In genomic region chr7:50094461-50094860, GRCm38 (mm10) we compare ENCODE assay signal across 33 mouse cellular contexts.
DNase-seq lines count a peak whose midpoint lies in the region; ATAC-seq and TF ChIP-seq lines count a peak whose summit lies in the region.
"Had no signal": no experiment of that assay in that cellular context is flagged by ENCODE, and none has a peak within 500 bp of the region (broad histone marks: within the 10 kb centered on the region; RNA-seq: fewer than 3 reads in every experiment).

No protein-coding gene starts in this region.

- ATAC-seq in forebrain, postnatal 0 days: no peak
- ATAC-seq in forebrain, embryonic 16.5 days: no peak
- ATAC-seq: activated CD4-positive, CD25-positive, alpha-beta regulatory T cell, adult 4 months; forebrain, embryonic 13.5 days; hindbrain, postnatal 0 days; intestine, embryonic 16.5 days; midbrain, embryonic 15.5 days had no signal

- 66% methylated on average over 5 of the region's 5 CpGs for WGBS in forebrain, postnatal 0 days
- WGBS in forebrain, embryonic 16.5 days: 79% methylated on average over 5 of the region's 5 CpGs

- no peaks in the 10 kb centered on the region for H3K27me3 ChIP-seq in forebrain, postnatal 0 days (ENCODE audit: insufficient read depth, low read length)
- H3K27me3 ChIP-seq in forebrain, embryonic 16.5 days (replicated peaks; ENCODE audit: control insufficient read depth, insufficient read depth, low read length): no peaks in the 10 kb centered on the region
- H3K27me3 ChIP-seq: CH12.LX; forebrain, embryonic 13.5 days; heart, embryonic 15.5 days; hindbrain, embryonic 12.5 days; limb, embryonic 13.5 days; lung, embryonic 15.5 days; midbrain, embryonic 15.5 days; neural tube, embryonic 15.5 days; stomach, embryonic 15.5 days had no signal

- no peak overlapping the region for H3K4me2 ChIP-seq in forebrain, postnatal 0 days (ENCODE audit: low read depth)
- no peak overlapping the region for H3K4me2 ChIP-seq in forebrain, embryonic 16.5 days (ENCODE audit: low read length)
- H3K4me2 ChIP-seq: forebrain, embryonic 13.5 days; heart, embryonic 15.5 days; hindbrain, embryonic 12.5 days; limb, embryonic 13.5 days; liver, embryonic 11.5 days; lung, embryonic 15.5 days; midbrain, embryonic 15.5 days; neural tube, embryonic 15.5 days; stomach, embryonic 15.5 days had no signal

- no peak overlapping the region for H3K9ac ChIP-seq in forebrain, postnatal 0 days
- H3K9ac ChIP-seq in forebrain, embryonic 16.5 days (replicated peaks; ENCODE audit: low read depth, low read length): no peak overlapping the region
- H3K9ac ChIP-seq: forebrain, embryonic 13.5 days; heart, embryonic 15.5 days; hindbrain, embryonic 12.5 days; limb, embryonic 13.5 days; lung, embryonic 15.5 days; midbrain, embryonic 15.5 days; neural tube, embryonic 15.5 days; stomach, embryonic 15.5 days had no signal

- H3K36me3 ChIP-seq in forebrain, postnatal 0 days (ENCODE audit: insufficient read depth): no peaks in the 10 kb centered on the region
- no peaks in the 10 kb centered on the region for H3K36me3 ChIP-seq in forebrain, embryonic 16.5 days (ENCODE audit: control insufficient read depth, insufficient read depth)
- H3K36me3 ChIP-seq: heart, embryonic 10.5 days; heart, embryonic 15.5 days; hindbrain, embryonic 12.5 days; limb, embryonic 13.5 days; lung, embryonic 15.5 days; midbrain, embryonic 10.5 days; midbrain, embryonic 15.5 days; neural tube, embryonic 15.5 days; stomach, embryonic 15.5 days had no signal

- TF ChIP-seq CTCF in forebrain, postnatal 0 days (IDR thresholded peaks at IDR 0.05; ENCODE audit: low read depth): no peak

- H3K4me1 ChIP-seq in forebrain, postnatal 0 days (ENCODE audit: insufficient read depth): no peaks in the 10 kb centered on the region
- no peaks in the 10 kb centered on the region for H3K4me1 ChIP-seq in forebrain, embryonic 16.5 days (replicated peaks; ENCODE audit: control insufficient read depth, insufficient read depth, low read length)
- H3K4me1 ChIP-seq: forebrain, embryonic 13.5 days; heart, embryonic 10.5 days; heart, embryonic 15.5 days; hindbrain, embryonic 12.5 days; limb, embryonic 13.5 days; lung, embryonic 15.5 days; midbrain, embryonic 10.5 days; midbrain, embryonic 15.5 days; neural tube, embryonic 15.5 days; stomach, embryonic 15.5 days had no signal

- H3K9me3 ChIP-seq in forebrain, postnatal 0 days (ENCODE audit: low read length): no peaks in the 10 kb centered on the region
- no peaks in the 10 kb centered on the region for H3K9me3 ChIP-seq in forebrain, embryonic 16.5 days (ENCODE audit: control insufficient read depth, low read length)
- H3K9me3 ChIP-seq: forebrain, embryonic 13.5 days; heart, embryonic 10.5 days; heart, embryonic 15.5 days; hindbrain, embryonic 12.5 days; limb, embryonic 13.5 days; lung, embryonic 15.5 days; midbrain, embryonic 10.5 days; midbrain, embryonic 15.5 days; neural tube, embryonic 15.5 days; stomach, embryonic 15.5 days had no signal

- H3K27ac ChIP-seq in forebrain, postnatal 0 days (ENCODE audit: low read depth, low read length): no peak overlapping the region
- no peak overlapping the region for H3K27ac ChIP-seq in forebrain, embryonic 16.5 days (ENCODE audit: low read length)
- H3K27ac ChIP-seq: forebrain, embryonic 13.5 days; heart, embryonic 10.5 days; heart, embryonic 15.5 days; hindbrain, embryonic 12.5 days; hindbrain, postnatal 0 days; kidney, postnatal 0 days; limb, embryonic 13.5 days; lung, embryonic 15.5 days; midbrain, embryonic 10.5 days; midbrain, embryonic 15.5 days; neural tube, embryonic 15.5 days; stomach, embryonic 15.5 days had no signal

- H3K4me3 ChIP-seq in forebrain, postnatal 0 days (ENCODE audit: low read depth, low read length): no peak overlapping the region
- H3K4me3 ChIP-seq in forebrain, embryonic 16.5 days (replicated peaks; ENCODE audit: low read length): no peak overlapping the region
- H3K4me3 ChIP-seq: forebrain, embryonic 13.5 days; heart, embryonic 10.5 days; heart, embryonic 15.5 days; hindbrain, embryonic 12.5 days; limb, embryonic 13.5 days; lung, embryonic 15.5 days; midbrain, embryonic 10.5 days; midbrain, embryonic 15.5 days; neural tube, embryonic 15.5 days; stomach, embryonic 15.5 days had no signal

- DNase-seq in forebrain, postnatal 0 days: peak; percentile 4
- peak; percentile 16 for DNase-seq in layer of hippocampus, adult 9-10 months (ENCODE audit: low spot score)
- DNase-seq in layer of hippocampus, postnatal 36 days: no peak
- DNase-seq in right cerebral cortex, adult 18-20 months: peak; percentile 20
- no peak for DNase-seq in right cerebral cortex, postnatal 14 days
- DNase-seq in heart, adult 18-20 months: no peak
- DNase-seq: adrenal gland, adult 2 months; adrenal gland, postnatal 36 days; cerebellum, adult 8-10 months; cerebellum, postnatal 36 days; gastrocnemius, postnatal 14 days; heart, postnatal 36 days; kidney, adult 8-10 months; kidney, postnatal 4 days; retina, postnatal 1 day; thymus, postnatal 14 days had no signal

Comparison
In these comparisons a context has a peak if more than half of its experiments do, and no peak if none do; other contexts are left out.
1. DNase-seq: peak in forebrain, postnatal 0 days (single experiment), layer of hippocampus, adult 9-10 months (single experiment) and right cerebral cortex, adult 18-20 months (single experiment); none in layer of hippocampus, postnatal 36 days (0 of 2), right cerebral cortex, postnatal 14 days (single experiment) and heart, adult 18-20 months (0 of 2).